Mouse (Mus musculus) kidney, adult 11 months (tissue): ENCODE measurements around the gene Acox3.
"Not testable (repeated sequence)": the region's sequence is repeated elsewhere in the genome, so short reads cannot be mapped to it uniquely, and the experiment has no call there.

Source experiments
- DNase-seq: peaks from one replicate; pipeline ENCODE4 v3.0.0; 2022

Gene Acox3

GRCm38 (mm10) chr5:35578411-35578810, 4.4 kb upstream of the Acox3 start:
- DNase-seq = peak; percentile 51

GRCm38 (mm10) chr5:35579247-35579893, 3.5 kb upstream of the Acox3 start:
- DNase-seq = no peak

- DNase-seq = no peak
Measured at GRCm38 (mm10) chr5:35580156-35580922, 2.5 kb upstream of the Acox3 start.

- no peak for DNase-seq
Measured at GRCm38 (mm10) chr5:35583221-35583783, 462 bp downstream of the Acox3 start.

- DNase-seq = not testable (repeated sequence)
Measured at GRCm38 (mm10) chr5:35584259-35584658, 1.4 kb downstream of the Acox3 start.

GRCm38 (mm10) chr5:35591497-35591896, 8.7 kb downstream of the Acox3 start:
- peak; percentile 57 for DNase-seq

- no peak for DNase-seq
Measured at GRCm38 (mm10) chr5:35592081-35592736, 9.4 kb downstream of the Acox3 start.

- no peak for DNase-seq
Measured at GRCm38 (mm10) chr5:35592824-35593223, 10.0 kb downstream of the Acox3 start.

GRCm38 (mm10) chr5:35593272-35593671, 10.4 kb downstream of the Acox3 start:
- DNase-seq = peak; percentile 76

- DNase-seq = no peak
Measured at GRCm38 (mm10) chr5:35594768-35595167, 11.9 kb downstream of the Acox3 start.

- DNase-seq = peak; percentile 65
Measured at GRCm38 (mm10) chr5:35595706-35596105, 12.9 kb downstream of the Acox3 start.

GRCm38 (mm10) chr5:35596169-35597160, 13.6 kb downstream of the Acox3 start:
- DNase-seq = no peak

GRCm38 (mm10) chr5:35600233-35600632, 17.4 kb downstream of the Acox3 start:
- DNase-seq = no peak

GRCm38 (mm10) chr5:35601526-35601925, 18.7 kb downstream of the Acox3 start:
- no peak for DNase-seq

GRCm38 (mm10) chr5:35605355-35605754, 22.5 kb downstream of the Acox3 start:
- DNase-seq = no peak

- DNase-seq = no peak
Measured at GRCm38 (mm10) chr5:35606800-35607199, 24.0 kb downstream of the Acox3 start.

- no peak for DNase-seq
Measured at GRCm38 (mm10) chr5:35607784-35608183, 24.9 kb downstream of the Acox3 start.

GRCm38 (mm10) chr5:35608559-35608958, 25.7 kb downstream of the Acox3 start:
- no peak for DNase-seq

- no peak for DNase-seq
Measured at GRCm38 (mm10) chr5:35609381-35609780, 26.5 kb downstream of the Acox3 start.

- DNase-seq = no peak
Measured at GRCm38 (mm10) chr5:35609971-35610370, 27.1 kb downstream of the Acox3 start.

- no peak for DNase-seq
Measured at GRCm38 (mm10) chr5:35610381-35610780, 27.5 kb downstream of the Acox3 start.

GRCm38 (mm10) chr5:35611170-35611569, 28.3 kb downstream of the Acox3 start:
- DNase-seq = peak; percentile 69
